Mouse (Mus musculus) liver, embryonic 12.5 days (tissue): Measurements from ENCODE around the gene Asxl2. TPM values are rescaled to one million over a fixed set of nuclear protein-coding genes. Genes with fewer than 3 reads are reported as not detected.
A peak's percentile ranks its signal among the peaks of the same experiment; 100 is the strongest.

Source experiments
- ATAC-seq: fragments of 200-750 bp; cut with Nextera tagmentation; 2 replicates; pipeline ENCODE4 v1.8.0; 2017; ENCODE audit warnings: moderate number of reproducible peaks, mild to moderate bottlenecking, moderate library complexity
- H3K27ac ChIP-seq: fragments of 300-500 bp; sonication (generic); 2 replicates; pipeline ENCODE4 v1.5.1; 2016; ENCODE audit warnings: mild to moderate bottlenecking
- H3K27me3 ChIP-seq: fragments of 300-500 bp; sonication (generic); replicated peaks from 2 replicates; pipeline ENCODE4 v1.6.1; 2016; ENCODE audit warnings: mild to moderate bottlenecking, moderate library complexity
- H3K36me3 ChIP-seq: fragments of 300-500 bp; sonication (generic); 2 replicates; pipeline ENCODE4 v1.6.1; 2016; ENCODE audit warnings: mild to moderate bottlenecking, moderate library complexity
- H3K4me1 ChIP-seq: fragments of 300-500 bp; sonication (generic); 2 replicates; pipeline ENCODE4 v1.6.1; 2016
- H3K4me2 ChIP-seq: fragments of 300-500 bp; sonication (generic); 2 replicates; pipeline ENCODE4 v1.6.1; 2016; ENCODE audit warnings: mild to moderate bottlenecking, moderate library complexity
- H3K4me3 ChIP-seq: fragments of 300-500 bp; sonication (generic); 2 replicates; pipeline ENCODE4 v1.5.1; 2016; ENCODE audit warnings: mild to moderate bottlenecking, moderate library complexity
- H3K9ac ChIP-seq: fragments of 300-500 bp; sonication (generic); 2 replicates; pipeline ENCODE4 v1.6.1; 2016; ENCODE audit warnings: mild to moderate bottlenecking, moderate library complexity
- H3K9me3 ChIP-seq: fragments of 300-500 bp; sonication (generic); replicated peaks from 2 replicates; pipeline ENCODE4 v1.6.1; 2016; ENCODE audit warnings: mild to moderate bottlenecking, moderate library complexity
- WGBS: fragments of 180-500 bp; shearing (Covaris S2); methylation state at CpG from one replicate; pipeline ENCODE4 v1.1.7; 2016; ENCODE audit not compliant: insufficient replicate concordance; 5-methylcytosine and 5-hydroxymethylcytosine counted together
- polyA plus RNA-seq: library from polyadenylated mRNA; unstranded; fragments of >200 nt; fragmentation: Nextera tagmentation; extraction: Ambion mirVana; gene quantifications from 2 replicates; pipeline ENCODE4 v1.2.1, GENCODE M21; 2016

Asxl2 gene
- polyA plus RNA-seq, 1 experiment from 2014 or later, result 16.7 TPM

DNA sequence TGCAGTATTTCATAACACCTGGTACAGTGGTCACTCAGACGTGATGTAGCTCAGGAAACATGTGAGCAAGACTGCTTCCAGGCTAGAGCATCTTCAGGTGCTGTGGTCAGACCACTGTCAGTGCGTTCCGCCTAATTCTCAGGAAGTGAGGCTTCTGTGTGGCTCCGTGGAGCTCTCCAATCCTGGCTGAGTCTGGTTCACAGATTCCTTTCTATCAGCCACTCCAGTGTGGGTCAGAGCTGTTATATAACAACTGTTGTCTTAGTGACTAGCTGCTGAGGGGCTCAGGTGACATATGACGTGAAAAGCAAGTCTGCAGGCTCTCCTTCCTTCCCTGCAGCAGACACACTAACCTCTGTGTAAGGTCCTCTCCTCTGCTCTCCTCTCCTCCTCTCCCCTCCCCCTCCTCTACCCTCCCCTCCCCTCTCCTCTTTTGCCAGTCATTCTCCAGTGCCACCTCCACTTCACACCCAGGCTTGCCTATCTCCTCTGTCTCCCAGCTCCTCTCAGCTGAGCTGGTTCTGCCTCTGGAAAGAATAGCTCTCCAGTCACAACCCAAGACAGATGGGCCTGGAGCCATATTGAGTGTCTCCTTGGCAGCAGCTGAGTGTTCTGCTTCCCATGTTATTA lies 122.0 kb downstream of the Asxl2 start:
- H3K9ac ChIP-seq, result no peak overlapping the region
- H3K27ac ChIP-seq, result no peak overlapping the region
- 30% methylated on average over 5 of the region's 5 CpGs for WGBS
- no peaks in the 10 kb centered on the region for H3K9me3 ChIP-seq
- 0 out of 2 replicates have a peak, but pooled peaks cover 4% of the 10 kb centered on the region for H3K27me3 ChIP-seq
- H3K4me1 ChIP-seq, result 0 out of 2 replicates have a peak, but pooled peaks cover 6% of the 10 kb centered on the region
- no peak for ATAC-seq
- no peak overlapping the region for H3K4me2 ChIP-seq
- no peak overlapping the region for H3K4me3 ChIP-seq
- H3K36me3 ChIP-seq, result no peaks in the 10 kb centered on the region

DNA sequence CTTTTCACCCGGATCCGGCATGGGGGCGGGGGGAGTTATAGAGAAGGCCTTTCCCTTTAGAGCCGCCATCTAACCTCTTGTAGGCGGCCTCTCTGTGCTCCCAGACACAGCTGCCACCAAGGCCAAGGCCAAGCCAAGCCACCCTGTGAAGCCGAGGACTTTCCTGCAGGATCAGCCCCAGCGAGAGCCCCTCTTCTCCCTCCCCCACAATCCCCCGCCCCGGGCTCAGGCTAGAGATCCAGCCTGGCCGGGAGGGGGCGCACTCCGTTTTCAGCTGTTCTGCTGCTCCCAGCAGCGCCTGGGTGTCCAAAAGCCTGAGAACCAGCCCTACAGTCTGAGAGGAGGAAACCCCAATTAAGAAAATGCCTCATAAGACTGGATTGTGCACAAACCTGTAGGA lies 123.6 kb downstream of the Asxl2 start:
- peak overlapping the region; percentile 49 for H3K4me2 ChIP-seq

More for the DNA sequence above, 123.6 kb downstream of the Asxl2 start:
- 0 out of 2 replicates have a peak, but pooled peaks cover 6% of the 10 kb centered on the region for H3K4me1 ChIP-seq
- no peaks in the 10 kb centered on the region for H3K9me3 ChIP-seq
- H3K27me3 ChIP-seq, result 0 out of 2 replicates have a peak, but pooled peaks cover 4% of the 10 kb centered on the region
- no peaks in the 10 kb centered on the region for H3K36me3 ChIP-seq
- 0 out of 2 replicates have a peak overlapping the region, but pooled peaks have one; percentile 7 for H3K9ac ChIP-seq
- H3K27ac ChIP-seq, result no peak overlapping the region
- 13% methylated on average over 13 of the region's 13 CpGs for WGBS
- H3K4me3 ChIP-seq, result peak overlapping the region; percentile 31
- ATAC-seq, result peak; percentile 59

Other genes with a start within 250 kb of the Asxl2 start
- gene Rab10, start 116.9 kb upstream of the Asxl2 start, polyA plus RNA-seq, result 79.4 and 80.8 TPM in 2 replicates
- 1.7 and 1.9 TPM in 2 replicates for gene Kif3c, start 61.7 kb upstream of the Asxl2 start, polyA plus RNA-seq
- gene Dtnb, start 145.5 kb downstream of the Asxl2 start, polyA plus RNA-seq, result 22.6 and 26.3 TPM in 2 replicates